Mouse (Mus musculus): ENCODE data around the gene Phxr2. TPM values are rescaled to one million over a fixed set of nuclear protein-coding genes. Genes with fewer than 3 reads are reported as not detected.

The Phxr2 gene
- polyA plus RNA-seq (2015; fragmentation: Illumina TruSeq; extraction: RNeasy Lipid Tissue Mini Kit (QIAGEN cat#74804); ENCODE audit: insufficient read depth, low replicate concordance) = 0.50 TPM

DNA sequence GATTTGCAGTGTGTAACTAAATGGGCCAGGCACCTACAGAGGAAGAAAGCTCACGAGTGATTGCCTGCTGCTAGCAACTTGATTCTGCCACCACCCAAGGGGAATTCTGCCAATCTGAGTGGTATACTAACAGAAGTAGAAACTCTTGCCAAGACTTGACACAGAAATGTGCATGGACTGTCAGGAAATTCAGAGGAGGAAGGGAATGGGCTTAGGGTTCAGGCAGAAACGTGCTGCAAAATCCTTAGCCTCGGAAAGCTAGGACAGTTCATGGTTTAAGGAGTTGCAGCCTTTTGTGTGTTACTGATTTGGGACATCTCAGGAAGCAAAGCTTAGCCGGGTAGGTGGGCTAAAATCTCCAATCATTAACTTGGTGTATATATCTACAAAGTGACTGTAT is at the start of gene Phxr2:
Gene Phxr2, minus strand, starts transcription at position 101 of the 400 bp plus-strand sequence.

DNA sequence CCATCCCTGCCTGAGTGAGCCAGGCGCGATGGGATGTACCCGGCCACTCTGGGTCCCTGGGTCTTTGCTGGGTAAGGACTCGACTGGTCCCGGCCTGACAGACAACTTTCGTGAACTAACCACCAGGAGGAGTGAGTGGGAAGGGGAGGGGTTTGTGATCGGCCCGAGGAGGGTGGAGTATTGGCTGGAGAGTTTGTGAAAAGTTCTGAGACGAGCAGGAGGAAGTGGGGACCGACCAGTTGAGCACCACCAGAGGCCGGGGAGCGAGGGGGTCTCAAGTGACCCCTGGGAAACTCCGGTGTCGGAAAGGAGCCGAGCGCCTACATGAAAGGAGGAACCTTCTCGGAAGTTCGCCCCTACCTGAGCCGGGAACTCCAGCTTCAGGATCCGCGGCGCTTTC is 18.2 kb downstream of the Phxr2 start, which contains the start of gene Galnt4:
Gene Galnt4, plus strand, starts transcription at position 196 of the 400 bp plus-strand sequence.

GRCm38 (mm10) chr10:99106703-99107631 is 19.2 kb downstream of the Phxr2 start, which contains the start of gene Poc1b:
Gene Poc1b (plus strand): TSS chr10:99107036.

Other genes starting within 250 kb of the Phxr2 start
- 83.9 TPM for gene Atp2b1, start 211.9 kb downstream of the Phxr2 start, polyA plus RNA-seq (2015; fragmentation: Illumina TruSeq; extraction: RNeasy Lipid Tissue Mini Kit (QIAGEN cat#74804); ENCODE audit: insufficient read depth, low replicate concordance)
- gene Poc1b, start 19.3 kb downstream of the Phxr2 start, polyA plus RNA-seq (2015; fragmentation: Illumina TruSeq; extraction: RNeasy Lipid Tissue Mini Kit (QIAGEN cat#74804); ENCODE audit: insufficient read depth, low replicate concordance) = 20.8 TPM
- 18.1 TPM for gene Galnt4, start 18.2 kb downstream of the Phxr2 start, polyA plus RNA-seq (2015; fragmentation: Illumina TruSeq; extraction: RNeasy Lipid Tissue Mini Kit (QIAGEN cat#74804); ENCODE audit: insufficient read depth, low replicate concordance)
- gene Dusp6, start 136.9 kb upstream of the Phxr2 start, polyA plus RNA-seq (2015; fragmentation: Illumina TruSeq; extraction: RNeasy Lipid Tissue Mini Kit (QIAGEN cat#74804); ENCODE audit: insufficient read depth, low replicate concordance) = 56.7 TPM